Mouse (Mus musculus) intestine, embryonic 14.5 days (tissue): ENCODE data around the gene Lgr4. TPM values are rescaled to one million over a fixed set of nuclear protein-coding genes. Genes with fewer than 3 reads are reported as not detected.

Experiments used
- ATAC-seq: fragments of 200-750 bp; cut with Nextera tagmentation; replicated peaks from 2 replicates; pipeline ENCODE4 v1.8.0; 2017; ENCODE audit warnings: low read depth, moderate number of reproducible peaks, moderate TSS enrichment, moderate library complexity; ENCODE audit not compliant: low FRiP score, low TSS enrichment
- DNase-seq: peaks from one replicate; pipeline ENCODE4 v3.0.0-alpha.2; 2018; ENCODE audit warnings: low spot score
- H3K27ac ChIP-seq: fragments of 300-500 bp; sonication (generic); 2 replicates; pipeline ENCODE4 v1.5.1; 2014; ENCODE audit warnings: low read depth, mild to moderate bottlenecking, control low read depth
- H3K27me3 ChIP-seq: fragments of 300-500 bp; sonication (generic); replicated peaks from 2 replicates; pipeline ENCODE4 v1.6.1; 2014; ENCODE audit warnings: low read length, control low read depth; ENCODE audit not compliant: control insufficient read depth, insufficient read depth
- H3K36me3 ChIP-seq: fragments of 300-500 bp; sonication (generic); 2 replicates; pipeline ENCODE4 v1.6.1; 2014; ENCODE audit warnings: low read length, control low read depth; ENCODE audit not compliant: control insufficient read depth, insufficient read depth
- H3K4me1 ChIP-seq: fragments of 300-500 bp; sonication (generic); replicated peaks from 2 replicates; pipeline ENCODE4 v1.6.1; 2014; ENCODE audit warnings: low read length, control low read depth, mixed read lengths; ENCODE audit not compliant: control insufficient read depth, insufficient read depth
- H3K4me2 ChIP-seq: fragments of 300-500 bp; sonication (generic); 2 replicates; pipeline ENCODE4 v1.6.1; 2014; ENCODE audit warnings: low read length
- H3K4me3 ChIP-seq: fragments of 300-500 bp; sonication (generic); 2 replicates; pipeline ENCODE4 v1.5.1; 2014; ENCODE audit warnings: low read depth, low read length, control low read depth, mixed read lengths
- H3K9ac ChIP-seq: fragments of 300-500 bp; sonication (generic); 2 replicates; pipeline ENCODE4 v1.6.1; 2014; ENCODE audit warnings: mild to moderate bottlenecking, low read length
- H3K9me3 ChIP-seq: fragments of 300-500 bp; sonication (generic); 2 replicates; pipeline ENCODE4 v1.6.1; 2016; ENCODE audit warnings: low read length, control low read depth; ENCODE audit not compliant: control insufficient read depth
- WGBS: fragments of 180-500 bp; shearing (Covaris S2); extraction: QIAGEN DNeasy Blood & Tissue Kit; methylation state at CpG from one replicate; pipeline ENCODE4 v1.1.7; 2014; 5-methylcytosine and 5-hydroxymethylcytosine counted together
- polyA plus RNA-seq: library from polyadenylated mRNA; unstranded; fragments of >200 nt; fragmentation: Nextera tagmentation; extraction: Ambion mirVana; gene quantifications from 2 replicates; pipeline ENCODE4 v1.2.1, GENCODE M21; 2014

The Lgr4 gene
- polyA plus RNA-seq, 1 experiment from 2014 or later: 48.8 TPM

- ATAC-seq (no peak), DNase-seq (no peak)
- peaks cover 31% of the 10 kb centered on the region for H3K4me1 ChIP-seq
- no peak overlapping the region for H3K27ac ChIP-seq
- no peaks in the 10 kb centered on the region for H3K27me3 ChIP-seq
- WGBS: 66% methylated on average over 11 of the region's 11 CpGs
- H3K4me3 ChIP-seq: no peak overlapping the region
- H3K4me2 ChIP-seq: no peak overlapping the region
- no peak overlapping the region for H3K9ac ChIP-seq
- H3K36me3 ChIP-seq: no peaks in the 10 kb centered on the region
- H3K9me3 ChIP-seq: no peaks in the 10 kb centered on the region
These were observed 42.1 kb downstream of the Lgr4 start for GRCm38 (mm10) chr2:109959407-109960075.

GRCm38 (mm10) chr2:109960246-109960645 is 42.8 kb downstream of the Lgr4 start:
- Histone ChIP-seq H3K4me1 (peaks cover 24% of the 10 kb centered on the region), H3K9ac (no peak overlapping the region), H3K4me2 (no peak overlapping the region), H3K27me3 (no peaks in the 10 kb centered on the region), H3K4me3 (no peak overlapping the region), H3K9me3 (no peaks in the 10 kb centered on the region), H3K36me3 (no peaks in the 10 kb centered on the region), H3K27ac (no peak overlapping the region)
- ATAC-seq (no peak), DNase-seq (no peak)
- 64% methylated on average over 3 of the region's 3 CpGs for WGBS

GRCm38 (mm10) chr2:109961174-109961573 is 43.7 kb downstream of the Lgr4 start:
- no peak overlapping the region for H3K27ac ChIP-seq
- H3K4me2 ChIP-seq: no peak overlapping the region
- DNase-seq (no peak), ATAC-seq (no peak)
- WGBS: 58% methylated on average over 4 of the region's 4 CpGs
- H3K4me3 ChIP-seq: no peak overlapping the region
- H3K36me3 ChIP-seq: no peaks in the 10 kb centered on the region
- H3K4me1 ChIP-seq: peaks cover 19% of the 10 kb centered on the region
- H3K9ac ChIP-seq: no peak overlapping the region
- H3K27me3 ChIP-seq: no peaks in the 10 kb centered on the region
- no peaks in the 10 kb centered on the region for H3K9me3 ChIP-seq

- no peak overlapping the region for H3K4me2 ChIP-seq
- no peaks in the 10 kb centered on the region for H3K36me3 ChIP-seq
- DNase-seq (no peak), ATAC-seq (no peak)
- no peak overlapping the region for H3K9ac ChIP-seq
- H3K9me3 ChIP-seq: no peaks in the 10 kb centered on the region
- peaks cover 22% of the 10 kb centered on the region for H3K4me1 ChIP-seq
- H3K27me3 ChIP-seq: no peaks in the 10 kb centered on the region
- no peak overlapping the region for H3K27ac ChIP-seq
- no peak overlapping the region for H3K4me3 ChIP-seq
- 81% methylated on average over 5 of the region's 5 CpGs for WGBS
These were observed 46.3 kb downstream of the Lgr4 start for GRCm38 (mm10) chr2:109963591-109964258.

GRCm38 (mm10) chr2:109965753-109966420 is 48.4 kb downstream of the Lgr4 start:
- H3K4me3 ChIP-seq: no peak overlapping the region
- WGBS: 81% methylated on average over 9 of the region's 9 CpGs
- H3K4me1 ChIP-seq: peaks cover 6% of the 10 kb centered on the region; the same call in 1 of the 2 replicates
- H3K36me3 ChIP-seq: no peaks in the 10 kb centered on the region
- H3K9me3 ChIP-seq: no peaks in the 10 kb centered on the region
- H3K9ac ChIP-seq: no peak overlapping the region
- no peaks in the 10 kb centered on the region for H3K27me3 ChIP-seq
- no peak overlapping the region for H3K4me2 ChIP-seq
- DNase-seq: no peak
- no peak overlapping the region for H3K27ac ChIP-seq
- no peak for ATAC-seq

- 95% methylated on average over 4 of the region's 4 CpGs for WGBS
These were observed 49.4 kb downstream of the Lgr4 start for GRCm38 (mm10) chr2:109966863-109967262.

GRCm38 (mm10) chr2:109969381-109969780 is 51.9 kb downstream of the Lgr4 start:
- H3K4me2 ChIP-seq: no peak overlapping the region
- H3K4me1 ChIP-seq: peaks cover 8% of the 10 kb centered on the region; the same call in 1 of the 2 replicates
- no peak overlapping the region for H3K9ac ChIP-seq
- no peak overlapping the region for H3K27ac ChIP-seq
- WGBS: 78% methylated on average over 3 of the region's 3 CpGs
- no peaks in the 10 kb centered on the region for H3K9me3 ChIP-seq
- ATAC-seq (no peak), DNase-seq (no peak)
- H3K27me3 ChIP-seq: no peaks in the 10 kb centered on the region
- H3K36me3 ChIP-seq: no peaks in the 10 kb centered on the region
- no peak overlapping the region for H3K4me3 ChIP-seq

More at GRCm38 (mm10) chr2:109966863-109967262, 49.4 kb downstream of the Lgr4 start:
- no peaks in the 10 kb centered on the region for H3K27me3 ChIP-seq
- DNase-seq: no peak
- H3K4me2 ChIP-seq: no peak overlapping the region
- H3K9me3 ChIP-seq: no peaks in the 10 kb centered on the region
- H3K36me3 ChIP-seq: no peaks in the 10 kb centered on the region
- no peak for ATAC-seq
- H3K9ac ChIP-seq: no peak overlapping the region
- H3K4me1 ChIP-seq: peaks cover 8% of the 10 kb centered on the region; the same call in 1 of the 2 replicates
- H3K27ac ChIP-seq: no peak overlapping the region
- H3K4me3 ChIP-seq: no peak overlapping the region

- Histone ChIP-seq H3K9ac (no peak overlapping the region), H3K4me2 (no peak overlapping the region), H3K4me1 (peaks cover 8% of the 10 kb centered on the region; the same call in 1 of the 2 replicates), H3K9me3 (no peaks in the 10 kb centered on the region), H3K27me3 (no peaks in the 10 kb centered on the region), H3K4me3 (no peak overlapping the region), H3K36me3 (no peaks in the 10 kb centered on the region), H3K27ac (no peak overlapping the region)
- WGBS: 54% methylated on average over 10 of the region's 10 CpGs
- no peak for ATAC-seq
- no peak for DNase-seq
These were observed 52.6 kb downstream of the Lgr4 start for GRCm38 (mm10) chr2:109969926-109970532.
